Mouse (Mus musculus): Measurements from ENCODE around the gene Crebl2.

The Crebl2 gene

DNA sequence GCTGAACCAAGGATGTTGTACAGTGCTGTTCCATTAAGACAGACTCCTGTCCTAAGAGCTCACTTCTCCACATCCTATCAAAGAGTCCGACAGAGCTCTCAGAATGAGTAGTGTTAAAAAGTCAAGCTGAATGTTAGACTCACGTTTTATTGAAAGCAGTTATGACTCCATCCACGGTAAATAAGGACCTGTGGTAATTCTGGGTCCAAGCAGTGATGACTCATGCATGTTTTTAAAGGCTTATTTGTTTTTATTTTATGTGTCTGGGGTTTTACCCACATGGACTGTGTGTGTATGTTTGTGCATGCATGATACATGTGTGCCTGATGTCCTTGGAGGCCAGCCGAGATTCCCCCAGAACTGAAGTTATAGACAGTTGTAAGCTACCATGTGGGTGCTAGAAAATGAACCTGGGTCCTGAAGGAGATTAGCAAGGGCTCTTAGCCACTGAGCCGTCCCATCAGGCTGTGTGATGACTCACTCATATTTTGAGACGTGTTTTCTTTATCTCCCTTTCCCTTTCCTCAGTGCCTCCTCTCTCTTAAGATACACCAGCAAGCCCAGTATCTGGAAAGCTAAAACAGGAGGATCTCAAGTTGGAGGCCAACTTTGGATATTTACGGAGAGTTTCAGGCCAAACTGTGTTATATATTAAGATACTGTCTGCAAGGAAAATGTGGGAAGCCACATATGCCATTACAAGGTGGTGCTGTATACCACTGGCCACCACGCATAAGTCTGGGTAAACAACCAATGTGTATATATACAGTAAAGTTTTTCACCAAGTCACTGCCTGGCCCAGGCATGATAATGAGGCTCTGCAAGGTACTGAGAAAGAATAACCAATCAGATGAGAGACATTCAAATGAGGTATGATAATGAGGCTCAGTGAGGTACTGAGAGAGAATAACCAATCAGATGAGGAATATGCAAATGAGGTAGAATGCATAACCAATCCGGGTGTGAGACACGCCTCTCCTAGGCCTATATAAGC is 74.2 kb downstream of the Crebl2 start:
- no peak for DNase-seq (ENCODE audit: extremely low read depth, low read depth)

DNA sequence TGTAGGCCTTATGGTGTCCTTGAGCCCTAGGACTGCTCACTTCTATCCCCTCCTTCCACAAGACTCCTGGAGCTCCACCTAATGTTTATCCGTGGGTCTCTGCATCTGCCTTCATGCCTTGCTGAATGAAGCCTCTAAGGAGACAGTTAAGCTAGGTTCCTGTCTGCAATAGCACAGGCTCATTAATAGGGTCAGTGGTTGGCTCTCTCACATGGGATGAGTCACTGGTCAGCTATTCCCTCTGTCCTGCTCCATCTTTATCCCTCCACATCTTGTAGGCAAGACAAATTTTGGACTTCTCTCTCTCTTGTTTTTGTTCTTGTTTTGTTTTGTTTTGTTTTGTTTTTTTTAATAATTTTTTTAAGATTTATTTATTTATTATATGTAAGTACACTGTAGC is 75.9 kb downstream of the Crebl2 start:
- DNase-seq (ENCODE audit: extremely low read depth, low read depth): no peak
